Mouse (Mus musculus) heart, embryonic 14.5 days (tissue): ENCODE data around the gene Tmem81. TPM values are rescaled to one million over a fixed set of nuclear protein-coding genes. Genes with fewer than 3 reads are reported as not detected.

Source experiments
- ATAC-seq: fragments of 200-750 bp; cut with Nextera tagmentation; 2 replicates; pipeline ENCODE4 v1.8.0; 2017; ENCODE audit warnings: low read depth, moderate TSS enrichment; ENCODE audit not compliant: insufficient number of reproducible peaks, insufficient read depth, low FRiP score
- H3K27ac ChIP-seq, 2 experiments: fragments of 200-500 bp in 1 of 2; fragments of 300-500 bp in 1 of 2; sonication (generic) in 1 of 2; replicated peaks in 1 of 2; 2 replicates each; pipeline ENCODE4 v1.5.1; 2012 to 2014; ENCODE audit warnings: low read depth in 2 of 2, low read length in 2 of 2, control low read depth in 1 of 2, mild to moderate bottlenecking in 1 of 2, mixed read lengths in 1 of 2; ENCODE audit not compliant: control insufficient read depth in 1 of 2, insufficient read depth in 1 of 2
- H3K27me3 ChIP-seq: fragments of 300-500 bp; sonication (generic); 2 replicates; pipeline ENCODE4 v1.6.1; 2014; ENCODE audit warnings: mild to moderate bottlenecking, low read length, control low read depth; ENCODE audit not compliant: control insufficient read depth, insufficient read depth
- H3K36me3 ChIP-seq: fragments of 300-500 bp; sonication (generic); 2 replicates; pipeline ENCODE4 v1.6.1; 2014; ENCODE audit warnings: mild to moderate bottlenecking, control low read depth, low read length, mixed read lengths; ENCODE audit not compliant: control insufficient read depth, insufficient read depth
- H3K4me1 ChIP-seq, 2 experiments: fragments of 200-500 bp in 1 of 2; fragments of 300-500 bp in 1 of 2; sonication (generic) in 1 of 2; 2 replicates each; pipeline ENCODE4 v1.6.1; 2012 to 2014; ENCODE audit warnings: low read length in 2 of 2, control low read depth in 1 of 2, mixed read lengths in 1 of 2; ENCODE audit not compliant: control insufficient read depth in 2 of 2, insufficient read depth in 2 of 2
- H3K4me2 ChIP-seq: fragments of 300-500 bp; sonication (generic); 2 replicates; pipeline ENCODE4 v1.6.1; 2014; ENCODE audit warnings: mild to moderate bottlenecking, low read length
- H3K4me3 ChIP-seq, 2 experiments: fragments of 200-500 bp in 1 of 2; fragments of 300-500 bp in 1 of 2; sonication (generic) in 1 of 2; 2 replicates each; pipeline ENCODE4 v1.5.1; 2012 to 2014; ENCODE audit warnings: low read length in 2 of 2, mild to moderate bottlenecking in 2 of 2, control low read depth in 1 of 2, low read depth in 1 of 2, moderate library complexity in 1 of 2; ENCODE audit not compliant: control insufficient read depth in 1 of 2, insufficient read depth in 1 of 2
- H3K9ac ChIP-seq: fragments of 300-500 bp; sonication (generic); 2 replicates; pipeline ENCODE4 v1.6.1; 2014; ENCODE audit warnings: mild to moderate bottlenecking, low read length
- H3K9me3 ChIP-seq: fragments of 300-500 bp; sonication (generic); 2 replicates; pipeline ENCODE4 v1.6.1; 2016; ENCODE audit warnings: low read length, control low read depth; ENCODE audit not compliant: control insufficient read depth
- WGBS: fragments of 180-500 bp; shearing (Covaris S2); extraction: QIAGEN DNeasy Blood & Tissue Kit; methylation state at CpG from one replicate; pipeline ENCODE4 v1.1.7; 2014; 5-methylcytosine and 5-hydroxymethylcytosine counted together
- polyA plus RNA-seq: library from polyadenylated mRNA; unstranded; fragments of >200 nt; fragmentation: Nextera tagmentation; extraction: Ambion mirVana; gene quantifications from 2 replicates; pipeline ENCODE4 v1.2.1, GENCODE M21; 2014

Tmem81 gene
- polyA plus RNA-seq, 1 experiment from 2014 or later, result 1.1 TPM

GRCm38 (mm10) chr1:132474496-132474895 is 31.5 kb upstream of the Tmem81 start:
- Histone ChIP-seq H3K4me2 (no peak overlapping the region), H3K9me3 (no peaks in the 10 kb centered on the region), H3K27me3 (no peaks in the 10 kb centered on the region), H3K9ac (no peak overlapping the region; the same call in 1 of the 2 replicates), H3K36me3 (no peaks in the 10 kb centered on the region), H3K27ac (no peak overlapping the region), H3K4me3 (no peak overlapping the region), H3K4me1 (peaks cover 0 to 12% of the 10 kb centered on the region in 2 experiments; a peak in 2 of 4 replicates)
- ATAC-seq, result no peak
- WGBS, result 67% methylated on average over 1 of the region's 1 CpGs

- Histone ChIP-seq H3K36me3 (no peaks in the 10 kb centered on the region), H3K27me3 (no peaks in the 10 kb centered on the region), H3K4me1 (peaks cover 0 to 11% of the 10 kb centered on the region in 2 experiments; a peak in 2 of 4 replicates), H3K4me3 (peak overlapping the region; percentile 87 to 94), H3K27ac (peak overlapping the region; percentile 60 to 65), H3K9me3 (no peaks in the 10 kb centered on the region), H3K4me2 (peak overlapping the region; percentile 81), H3K9ac (peak overlapping the region; percentile 76)
- ATAC-seq, result 0 out of 2 replicates have a peak, but pooled peaks have one; percentile 16
- 3% methylated on average over 9 of the region's 9 CpGs for WGBS
Observed at GRCm38 (mm10) chr1:132476575-132476927, 29.5 kb upstream of the Tmem81 start.

DNA sequence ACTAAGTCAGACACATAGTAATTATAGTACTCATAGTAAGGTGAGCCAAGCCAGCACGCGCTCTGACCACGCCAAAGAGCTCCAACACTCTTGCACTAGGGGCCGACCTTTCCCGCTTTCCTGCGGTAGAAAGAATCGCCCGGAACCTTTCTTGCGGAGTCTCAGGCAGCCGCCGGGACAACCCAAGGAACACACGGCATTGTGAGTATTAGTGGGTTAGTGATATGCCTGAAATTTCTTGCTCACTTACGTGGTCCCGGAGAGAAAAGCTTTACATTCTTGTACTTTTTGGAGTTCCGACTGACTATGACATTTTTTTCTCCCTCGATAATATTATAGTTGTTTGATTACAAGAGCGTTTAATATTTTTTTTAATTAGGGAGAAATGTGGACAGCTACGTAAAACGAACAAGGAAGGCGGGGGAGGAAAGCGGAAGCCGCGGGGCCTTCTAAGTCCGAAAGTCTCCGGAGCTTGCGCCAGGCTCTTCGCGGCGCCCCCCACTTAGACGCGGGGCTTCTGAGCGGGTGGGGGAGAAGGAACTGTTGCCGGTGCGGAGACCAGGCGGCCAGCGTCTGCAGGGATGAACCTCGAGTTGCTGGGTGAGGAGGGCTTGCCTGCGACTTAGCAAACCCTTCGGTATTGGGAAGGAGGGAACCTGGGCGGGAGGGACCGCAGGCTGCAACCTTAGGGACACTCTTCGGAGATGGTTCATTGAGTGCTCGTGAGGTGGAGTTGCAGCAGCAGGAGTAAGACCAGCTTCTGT is 28.9 kb upstream of the Tmem81 start, which contains the start of gene Rbbp5:
Rbbp5 (plus strand) TSS at position 438 of the 764 bp plus-strand sequence.
- H3K36me3 ChIP-seq, result no peaks in the 10 kb centered on the region
- no peaks in the 10 kb centered on the region for H3K27me3 ChIP-seq
- under 1% methylated on average over 43 of the region's 43 CpGs for WGBS
- peak within 1 kb of the TSS; percentile 76 for H3K9ac ChIP-seq
- H3K4me1 ChIP-seq, result peaks cover 0 to 11% of the 10 kb centered on the region in 2 experiments; a peak in 2 of 4 replicates
- peak within 1 kb of the TSS; percentile 60 to 65 for H3K27ac ChIP-seq
- ATAC-seq, result peak; percentile 85
- H3K4me3 ChIP-seq, result peak within 1 kb of the TSS; percentile 87 to 94
- no peaks in the 10 kb centered on the region for H3K9me3 ChIP-seq
- peak within 1 kb of the TSS; percentile 81 for H3K4me2 ChIP-seq

DNA sequence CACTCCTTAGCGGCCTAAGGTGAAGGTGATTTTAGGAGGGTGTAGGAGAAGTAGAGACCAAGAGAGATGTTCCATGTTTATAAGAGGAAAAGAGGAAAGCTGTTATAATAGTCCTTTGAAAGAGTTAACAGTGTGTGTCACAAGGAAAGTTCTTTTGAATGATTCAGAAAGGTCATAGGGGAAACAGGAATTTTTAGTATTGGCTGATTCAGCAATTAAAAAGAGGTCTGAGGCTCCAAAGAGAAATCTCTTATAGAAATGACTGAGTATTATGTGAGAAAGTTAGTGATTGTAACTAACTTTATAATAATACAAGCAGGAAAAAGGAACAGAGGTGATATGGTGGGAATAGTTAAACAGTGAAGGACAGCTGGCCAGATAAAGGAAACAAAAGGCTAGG is 26.6 kb upstream of the Tmem81 start:
- WGBS, result 92% methylated on average over 1 of the region's 1 CpGs
- H3K4me1 ChIP-seq, result peaks cover 0 to 11% of the 10 kb centered on the region in 2 experiments; a peak in 2 of 4 replicates
- no peaks in the 10 kb centered on the region for H3K9me3 ChIP-seq
- no peak overlapping the region for H3K27ac ChIP-seq
- no peaks in the 10 kb centered on the region for H3K27me3 ChIP-seq
- H3K4me3 ChIP-seq, result no peak overlapping the region
- peaks cover 4% of the 10 kb centered on the region; the same call in 1 of the 2 replicates for H3K36me3 ChIP-seq
- no peak overlapping the region for H3K4me2 ChIP-seq
- ATAC-seq, result no peak
- H3K9ac ChIP-seq, result no peak overlapping the region

- 81% methylated on average over 2 of the region's 2 CpGs for WGBS
- Histone ChIP-seq H3K9ac (no peak overlapping the region), H3K27ac (no peak overlapping the region), H3K4me2 (no peak overlapping the region), H3K36me3 (peaks cover 24% of the 10 kb centered on the region), H3K4me3 (no peak overlapping the region), H3K27me3 (no peaks in the 10 kb centered on the region), H3K4me1 (peaks cover 0 to 11% of the 10 kb centered on the region in 2 experiments; a peak in 2 of 4 replicates), H3K9me3 (no peaks in the 10 kb centered on the region)
- ATAC-seq, result no peak
Observed at GRCm38 (mm10) chr1:132481619-132482018, 24.4 kb upstream of the Tmem81 start.

- ATAC-seq, result no peak
- Histone ChIP-seq H3K9ac (no peak overlapping the region), H3K4me3 (no peak overlapping the region), H3K27ac (no peak overlapping the region), H3K27me3 (no peaks in the 10 kb centered on the region), H3K4me1 (peaks cover 0 to 7% of the 10 kb centered on the region in 2 experiments; a peak in 2 of 4 replicates), H3K4me2 (no peak overlapping the region), H3K36me3 (peaks cover 36% of the 10 kb centered on the region), H3K9me3 (no peaks in the 10 kb centered on the region)
- WGBS, result 88% methylated on average over 3 of the region's 3 CpGs
Observed at GRCm38 (mm10) chr1:132483234-132483633, 22.8 kb upstream of the Tmem81 start.

- no peak overlapping the region for H3K4me3 ChIP-seq
- no peak overlapping the region for H3K9ac ChIP-seq
- peaks cover 0 to 4% of the 10 kb centered on the region in 2 experiments; a peak in 1 of 4 replicates for H3K4me1 ChIP-seq
- no peaks in the 10 kb centered on the region for H3K9me3 ChIP-seq
- ATAC-seq, result no peak
- no peaks in the 10 kb centered on the region for H3K27me3 ChIP-seq
- H3K36me3 ChIP-seq, result peaks cover 40% of the 10 kb centered on the region
- no peak overlapping the region for H3K27ac ChIP-seq
- 88% methylated on average over 6 of the region's 6 CpGs for WGBS
- no peak overlapping the region for H3K4me2 ChIP-seq
Observed at GRCm38 (mm10) chr1:132483759-132484158, 22.3 kb upstream of the Tmem81 start.
